Mouse (Mus musculus) midbrain, embryonic 16.5 days (tissue): Measurements from ENCODE around the gene Gpank1. TPM values are rescaled to one million over a fixed set of nuclear protein-coding genes. Genes with fewer than 3 reads are reported as not detected.
"Not testable (repeated sequence)": the region's sequence is repeated elsewhere in the genome, so short reads cannot be mapped to it uniquely, and the experiment has no call there.

Source experiments
- ATAC-seq: fragments of 200-750 bp; cut with Nextera tagmentation; 2 replicates; pipeline ENCODE4 v1.8.0; 2017; ENCODE audit warnings: moderate TSS enrichment
- H3K27ac ChIP-seq: fragments of 300-500 bp; sonication (generic); 2 replicates; pipeline ENCODE4 v1.5.1; 2014; ENCODE audit warnings: mild to moderate bottlenecking, low read length, mixed read lengths
- H3K27me3 ChIP-seq: fragments of 300-500 bp; sonication (generic); 2 replicates; pipeline ENCODE4 v1.6.1; 2014; ENCODE audit warnings: low read depth, low read length, mixed read lengths; ENCODE audit not compliant: control insufficient read depth, insufficient read depth
- H3K36me3 ChIP-seq: fragments of 300-500 bp; sonication (generic); 2 replicates; pipeline ENCODE4 v1.6.1; 2014; ENCODE audit warnings: mild to moderate bottlenecking, low read length, moderate library complexity, mixed read lengths; ENCODE audit not compliant: control insufficient read depth, insufficient read depth
- H3K4me1 ChIP-seq: fragments of 300-500 bp; sonication (generic); 2 replicates; pipeline ENCODE4 v1.6.1; 2014; ENCODE audit warnings: mild to moderate bottlenecking, low read length, mixed read lengths; ENCODE audit not compliant: control insufficient read depth, insufficient read depth
- H3K4me2 ChIP-seq: fragments of 300-500 bp; sonication (generic); 2 replicates; pipeline ENCODE4 v1.6.1; 2014; ENCODE audit warnings: mild to moderate bottlenecking, low read length, mixed read lengths
- H3K4me3 ChIP-seq: fragments of 300-500 bp; sonication (generic); 2 replicates; pipeline ENCODE4 v1.5.1; 2014; ENCODE audit warnings: low read depth, mild to moderate bottlenecking, low read length, moderate library complexity, mixed read lengths
- H3K9ac ChIP-seq: fragments of 300-500 bp; sonication (generic); 2 replicates; pipeline ENCODE4 v1.6.1; 2014; ENCODE audit warnings: low read depth, low read length, mixed read lengths
- H3K9me3 ChIP-seq: fragments of 300-500 bp; sonication (generic); replicated peaks from 2 replicates; pipeline ENCODE4 v1.6.1; 2014; ENCODE audit warnings: mild to moderate bottlenecking, low read length, mixed read lengths; ENCODE audit not compliant: control insufficient read depth, poor library complexity, severe bottlenecking
- WGBS: fragments of 180-500 bp; shearing (Covaris S2); extraction: QIAGEN DNeasy Blood & Tissue Kit; methylation state at CpG from one replicate; pipeline ENCODE4 v1.1.7; 2014; 5-methylcytosine and 5-hydroxymethylcytosine counted together
- polyA plus RNA-seq: library from polyadenylated mRNA; unstranded; fragments of >200 nt; fragmentation: Nextera tagmentation; extraction: Ambion mirVana; gene quantifications from 2 replicates; pipeline ENCODE4 v1.2.1, GENCODE M21; 2015

Gpank1 gene
- polyA plus RNA-seq, 1 experiment from 2014 or later, result 24.3 TPM

DNA sequence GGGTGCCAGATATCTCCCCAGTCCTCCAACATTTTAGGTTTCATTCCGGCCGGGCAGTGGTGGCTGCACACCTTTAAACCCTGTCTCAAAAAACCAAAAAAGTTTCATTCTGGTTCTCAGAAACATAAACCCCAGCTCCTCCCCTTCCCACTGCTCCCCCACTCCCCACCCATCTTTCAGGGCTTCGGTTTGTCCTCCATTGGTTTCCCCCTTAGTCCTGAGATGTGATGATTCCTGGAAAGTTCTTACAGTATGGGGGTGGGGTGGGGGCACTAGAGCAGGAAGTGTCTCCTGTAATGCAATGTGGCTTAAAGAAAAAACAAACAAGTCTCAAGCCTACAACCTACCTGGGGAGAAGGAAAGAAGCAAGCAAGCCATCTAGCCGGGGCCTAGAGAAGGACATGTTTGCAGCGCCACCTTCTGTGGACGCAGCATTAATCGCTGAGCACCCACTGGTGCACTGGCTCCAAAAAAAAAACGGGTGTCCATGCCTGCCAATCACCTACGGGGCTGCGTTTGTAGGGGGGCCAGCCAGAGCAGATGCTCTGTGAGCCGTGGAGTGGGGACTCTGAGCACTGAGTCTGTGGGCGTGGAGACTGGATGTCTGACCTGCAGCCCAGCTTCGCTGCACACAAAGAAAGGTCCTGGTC, 15.4 kb upstream of the Gpank1 start:
- Histone ChIP-seq H3K4me3 (no peak overlapping the region), H3K27ac (no peak overlapping the region), H3K9me3 (no peaks in the 10 kb centered on the region), H3K9ac (peak overlapping the region; percentile 43; the same call in 1 of the 2 replicates), H3K4me2 (peak overlapping the region; percentile 23; the same call in 1 of the 2 replicates), H3K27me3 (no peaks in the 10 kb centered on the region; the same call in 1 of the 2 replicates), H3K4me1 (no peaks in the 10 kb centered on the region; the same call in 1 of the 2 replicates), H3K36me3 (peaks cover 20% of the 10 kb centered on the region)
- ATAC-seq, result no peak
- 21% methylated on average over 13 of the region's 13 CpGs for WGBS

DNA sequence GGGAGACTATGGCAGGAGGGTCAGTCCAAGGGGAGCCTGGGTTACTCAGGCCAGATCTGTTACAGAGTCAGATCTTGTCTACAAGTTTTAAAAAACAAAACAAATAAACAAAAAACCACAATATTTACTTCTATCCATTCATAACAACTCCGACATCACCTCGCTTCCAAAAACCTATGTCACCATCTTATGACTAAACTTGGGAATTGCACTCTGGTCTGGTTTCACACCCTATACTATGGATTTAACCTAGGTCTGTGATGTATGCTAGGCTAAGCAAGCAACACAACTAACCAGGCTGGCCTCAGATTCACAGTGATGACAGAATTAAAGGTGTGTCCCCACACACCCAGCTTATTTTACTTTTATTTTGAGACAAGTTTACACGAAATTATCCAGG, 14.7 kb upstream of the Gpank1 start:
- no peak overlapping the region for H3K9ac ChIP-seq
- no peak overlapping the region for H3K27ac ChIP-seq
- no peaks in the 10 kb centered on the region for H3K9me3 ChIP-seq
- H3K36me3 ChIP-seq, result peaks cover 16% of the 10 kb centered on the region
- H3K4me1 ChIP-seq, result no peaks in the 10 kb centered on the region; the same call in 1 of the 2 replicates
- H3K4me2 ChIP-seq, result no peak overlapping the region
- no peak for ATAC-seq
- H3K27me3 ChIP-seq, result no peaks in the 10 kb centered on the region; the same call in 1 of the 2 replicates
- 64% methylated on average over 3 of the region's 3 CpGs for WGBS
- no peak overlapping the region for H3K4me3 ChIP-seq

- Histone ChIP-seq H3K27me3 (no peaks in the 10 kb centered on the region; the same call in 1 of the 2 replicates), H3K4me3 (no peak within 1 kb of the TSS), H3K9me3 (no peaks in the 10 kb centered on the region), H3K27ac (no peak within 1 kb of the TSS), H3K4me2 (no peak within 1 kb of the TSS), H3K36me3 (peaks cover 8% of the 10 kb centered on the region; the same call in 1 of the 2 replicates), H3K4me1 (no peaks in the 10 kb centered on the region; the same call in 1 of the 2 replicates), H3K9ac (no peak within 1 kb of the TSS)
- WGBS, result 87% methylated on average over 6 of the region's 6 CpGs
- ATAC-seq, result no peak
Measured at GRCm38 (mm10) chr17:35108097-35108496, 13.2 kb upstream of the Gpank1 start, which contains the start of gene Ly6g5c. Gene Ly6g5c (plus strand): TSS chr17:35108279.

DNA sequence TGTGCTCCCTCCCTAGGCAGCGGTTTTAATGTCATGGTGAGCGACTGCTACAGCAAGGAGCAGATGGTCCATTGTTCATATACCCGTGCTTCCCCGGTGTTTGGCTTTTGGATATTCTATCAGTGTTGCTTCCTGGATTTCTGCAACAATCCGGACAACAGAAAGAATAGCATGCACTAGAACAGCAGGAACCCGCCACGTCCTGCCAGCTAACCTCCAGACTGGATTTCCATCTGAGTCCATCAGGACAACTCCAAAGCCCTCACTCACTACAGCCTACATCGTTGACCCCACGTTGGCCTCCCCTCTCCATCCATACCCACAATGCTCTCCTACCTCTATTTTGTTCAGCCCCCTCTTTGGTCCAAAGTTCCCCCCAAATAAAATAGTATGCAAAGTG, 9.5 kb upstream of the Gpank1 start:
- WGBS, result 67% methylated on average over 9 of the region's 9 CpGs
- ATAC-seq, result no peak
- Histone ChIP-seq H3K4me3 (no peak overlapping the region), H3K9me3 (no peaks in the 10 kb centered on the region), H3K4me1 (no peaks in the 10 kb centered on the region), H3K4me2 (no peak overlapping the region), H3K27ac (no peak overlapping the region), H3K27me3 (no peaks in the 10 kb centered on the region; the same call in 1 of the 2 replicates), H3K9ac (no peak overlapping the region), H3K36me3 (peaks cover 16% of the 10 kb centered on the region)

GRCm38 (mm10) chr17:35115046-35116019, 5.9 kb upstream of the Gpank1 start, which contains the start of gene Ly6g5b:
Gene Ly6g5b (minus strand): TSS chr17:35115428.
- H3K36me3 ChIP-seq, result peaks cover 31% of the 10 kb centered on the region

DNA sequence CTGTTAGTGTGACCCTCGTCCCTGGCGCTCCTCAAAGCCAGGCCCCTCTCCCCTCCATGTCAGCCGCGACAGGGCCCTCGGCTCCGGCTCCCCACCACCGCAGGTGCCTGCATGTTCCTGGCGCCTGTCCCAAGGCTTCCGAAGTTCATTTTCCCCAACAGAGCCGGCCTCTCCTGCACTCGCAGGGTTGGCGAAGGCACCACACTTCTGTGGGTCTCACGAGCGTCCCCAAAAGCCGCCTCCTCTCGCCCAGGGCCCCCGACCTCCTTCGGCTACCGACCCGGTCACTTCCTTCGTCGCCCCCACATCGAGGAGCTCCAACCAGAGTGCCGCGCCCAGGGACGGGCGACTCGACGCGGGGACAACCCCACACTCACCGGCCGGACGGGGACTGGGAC, 511 bp upstream of the Gpank1 start:
- peak overlapping the region; percentile 89 for H3K4me3 ChIP-seq
- WGBS, result under 1% methylated on average over 33 of the region's 33 CpGs
- H3K27me3 ChIP-seq, result no peaks in the 10 kb centered on the region
- H3K4me1 ChIP-seq, result peaks cover 18% of the 10 kb centered on the region
- peaks cover 19% of the 10 kb centered on the region for H3K36me3 ChIP-seq
- peak; percentile 8; the same call in 1 of the 2 replicates for ATAC-seq
- H3K9me3 ChIP-seq, result no peaks in the 10 kb centered on the region
- H3K4me2 ChIP-seq, result peak overlapping the region; percentile 94
- peak overlapping the region; percentile 92 for H3K9ac ChIP-seq
- H3K27ac ChIP-seq, result peak overlapping the region; percentile 74

More at GRCm38 (mm10) chr17:35115046-35116019, 5.9 kb upstream of the Gpank1 start, which contains the start of gene Ly6g5b:
- no peaks in the 10 kb centered on the region for H3K9me3 ChIP-seq
- no peak within 1 kb of the TSS for H3K27ac ChIP-seq
- WGBS, result 89% methylated on average over 8 of the region's 8 CpGs
- H3K4me3 ChIP-seq, result no peak within 1 kb of the TSS
- H3K4me1 ChIP-seq, result peaks cover 8% of the 10 kb centered on the region
- no peak within 1 kb of the TSS for H3K4me2 ChIP-seq
- no peaks in the 10 kb centered on the region; the same call in 1 of the 2 replicates for H3K27me3 ChIP-seq
- H3K9ac ChIP-seq, result no peak within 1 kb of the TSS
- ATAC-seq, result no peak

- Histone ChIP-seq H3K4me3 (peak within 1 kb of the TSS; percentile 89), H3K9ac (peak within 1 kb of the TSS; percentile 92), H3K4me1 (peaks cover 24% of the 10 kb centered on the region), H3K27ac (peak within 1 kb of the TSS; percentile 89), H3K27me3 (no peaks in the 10 kb centered on the region), H3K9me3 (no peaks in the 10 kb centered on the region), H3K36me3 (peaks cover 16% of the 10 kb centered on the region), H3K4me2 (peak within 1 kb of the TSS; percentile 94)
- WGBS, result under 1% methylated on average over 19 of the region's 19 CpGs
- peak; percentile 14 for ATAC-seq
Measured at GRCm38 (mm10) chr17:35121871-35122303, 632 bp downstream of the Gpank1 start, which contains the start of gene Csnk2b. Gene Csnk2b (minus strand): TSS chr17:35122053.

GRCm38 (mm10) chr17:35123287-35123686, 2.0 kb downstream of the Gpank1 start:
- H3K27ac ChIP-seq, H3K9me3 ChIP-seq, H3K9ac ChIP-seq, H3K4me2 ChIP-seq, ATAC-seq, H3K36me3 ChIP-seq, H3K27me3 ChIP-seq, H3K4me3 ChIP-seq: not testable (repeated sequence)
- H3K4me1 ChIP-seq, result peaks cover 33% of the 10 kb centered on the region
- WGBS, result 91% methylated on average over 9 of the region's 9 CpGs
